Mouse (Mus musculus) cerebellum, adult 8-10 months (tissue): Measurements from ENCODE around the gene Tbc1d22a.
"Not testable (repeated sequence)": the region's sequence is repeated elsewhere in the genome, so short reads cannot be mapped to it uniquely, and the experiment has no call there.

Experiments used
- DNase-seq: peaks from one replicate; pipeline ENCODE4 v3.0.0; 2022

Gene Tbc1d22a

DNA sequence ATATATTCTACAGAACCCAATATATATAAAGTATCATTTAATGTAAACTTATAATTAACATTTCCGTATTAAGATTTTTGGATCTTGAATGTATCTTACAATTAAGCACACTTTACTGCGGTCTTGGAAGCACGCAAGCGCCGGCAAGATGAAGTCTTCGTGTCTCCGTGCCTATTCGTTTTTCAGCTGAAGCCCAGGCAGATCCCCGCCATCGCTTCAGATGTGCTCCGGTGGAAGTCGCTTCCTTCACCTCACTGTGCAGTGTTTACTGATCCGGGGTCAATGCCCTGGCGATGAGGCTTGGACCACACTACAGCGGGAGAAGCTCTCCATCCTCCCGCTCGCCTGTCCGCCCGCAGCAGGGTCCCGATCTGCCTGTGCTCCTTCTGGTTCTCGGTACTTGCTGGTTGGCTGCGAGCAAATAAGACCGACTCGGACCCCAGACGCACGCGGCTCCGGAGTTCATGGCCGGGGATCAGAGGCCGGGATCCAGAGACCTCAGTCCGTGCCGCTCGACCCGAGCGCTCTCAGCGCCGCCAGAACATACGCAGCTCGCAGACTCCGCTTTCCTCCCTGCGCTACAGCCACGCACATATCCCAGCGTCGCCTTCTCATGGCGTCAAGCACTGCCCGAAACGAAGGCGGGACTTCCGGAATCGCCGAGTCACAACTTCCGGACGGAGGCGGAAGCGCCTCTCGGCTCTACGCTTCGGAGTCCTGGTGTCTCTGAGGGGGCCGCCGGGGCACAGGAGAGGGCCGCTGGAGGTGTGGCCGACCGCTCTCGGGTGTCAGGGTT lies at the start of gene Tbc1d22a:
Gene Tbc1d22a (plus strand): TSS at position 707 of the 796 bp plus-strand sequence.
- peak; percentile 91 for DNase-seq

DNA sequence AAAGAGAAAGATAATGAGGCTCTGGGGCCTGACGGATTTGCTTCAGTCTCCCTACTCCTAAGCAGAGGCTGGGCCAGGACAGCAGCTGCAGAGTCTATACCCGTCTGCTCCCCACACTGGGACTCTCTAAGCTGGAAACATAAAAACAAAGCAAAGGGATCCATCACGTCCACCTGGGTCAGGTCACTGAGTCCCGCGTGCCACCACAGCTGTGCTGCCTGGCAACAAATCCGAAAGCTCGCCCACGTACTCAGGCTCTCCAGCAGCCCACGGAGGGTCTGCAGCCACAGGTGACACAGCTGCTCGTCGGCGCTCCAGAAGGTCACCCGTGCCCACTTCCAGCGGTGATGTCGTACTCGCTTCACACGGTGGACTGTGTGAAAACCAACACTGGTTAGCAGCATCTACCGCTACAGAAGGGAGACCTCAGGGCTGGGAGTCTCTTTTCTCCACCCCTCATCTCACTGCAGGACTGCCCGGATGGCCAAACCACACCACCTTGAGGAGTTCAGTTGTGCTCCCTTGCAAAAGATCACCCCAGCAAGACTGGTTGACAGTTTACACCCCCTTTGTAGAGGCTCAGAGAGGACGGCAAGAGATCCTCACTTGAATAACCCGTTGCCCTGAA lies 49.4 kb upstream of the Tbc1d22a start:
- no peak for DNase-seq

DNA sequence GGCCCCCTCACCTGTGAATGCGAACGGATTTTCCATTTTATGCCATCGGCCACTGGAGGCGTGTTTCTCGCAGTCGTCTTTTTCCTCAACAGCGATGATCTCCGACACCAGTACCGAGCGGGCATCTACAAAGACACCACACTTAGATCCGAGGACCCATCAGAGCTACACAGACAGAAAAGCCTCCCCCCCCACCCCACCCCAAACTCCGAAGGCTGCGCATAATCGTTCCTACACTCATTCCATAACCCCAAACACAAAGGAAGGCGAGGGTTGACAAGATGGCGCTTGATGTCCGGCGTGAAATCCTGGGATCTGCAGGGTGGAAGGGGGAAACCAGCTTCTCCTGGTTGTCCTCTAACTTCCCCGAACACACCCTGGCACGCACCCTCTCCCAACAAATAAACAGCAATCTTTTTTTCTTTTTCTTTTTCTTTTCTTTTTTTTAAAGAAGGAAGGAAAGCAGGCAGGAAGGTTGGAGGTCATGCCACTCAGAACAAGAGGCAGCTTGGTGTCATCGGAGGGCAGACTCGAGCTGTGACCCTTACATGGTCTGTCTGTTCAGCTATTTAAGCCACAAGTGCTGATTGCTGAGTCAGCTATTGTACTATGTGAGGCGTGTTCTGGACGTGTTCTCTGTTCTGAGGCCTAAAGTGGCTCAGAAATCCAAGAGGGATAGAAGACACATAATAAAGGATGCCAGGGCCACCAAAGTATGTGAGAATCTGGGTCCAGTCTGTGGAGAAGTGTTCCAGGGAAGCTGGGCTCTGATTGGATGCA lies 48.3 kb upstream of the Tbc1d22a start:
- DNase-seq = no peak

DNA sequence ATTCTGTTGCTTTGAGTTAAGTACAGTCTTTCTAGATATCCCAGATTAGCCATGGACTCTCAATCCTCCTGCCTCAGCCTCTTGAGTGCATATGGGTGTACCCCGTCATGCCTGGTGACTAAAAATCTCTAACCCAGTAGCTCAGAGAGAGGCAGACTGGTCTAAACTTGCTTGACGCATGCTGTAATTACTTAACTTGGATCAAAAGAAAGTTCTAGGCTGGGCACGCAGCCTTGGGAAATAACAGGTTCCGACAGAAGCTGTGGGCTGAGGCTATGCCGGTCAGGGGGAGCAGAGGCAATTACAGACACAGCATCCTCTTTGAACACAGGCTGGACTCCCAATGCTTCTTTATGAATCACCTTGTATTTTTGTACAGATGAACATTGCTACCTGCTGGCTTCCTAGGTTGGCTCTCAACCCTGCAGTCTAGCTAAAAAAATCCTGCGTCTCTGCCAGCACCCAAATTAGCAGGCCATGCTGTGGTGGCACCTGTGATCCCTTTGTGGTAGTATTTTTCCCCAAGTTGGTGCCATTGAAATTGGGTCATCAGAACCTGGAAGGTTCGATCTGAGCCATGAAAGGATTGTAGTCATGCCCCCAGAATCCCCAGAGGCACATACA lies 47.1 kb upstream of the Tbc1d22a start:
- peak; percentile 80 for DNase-seq

DNA sequence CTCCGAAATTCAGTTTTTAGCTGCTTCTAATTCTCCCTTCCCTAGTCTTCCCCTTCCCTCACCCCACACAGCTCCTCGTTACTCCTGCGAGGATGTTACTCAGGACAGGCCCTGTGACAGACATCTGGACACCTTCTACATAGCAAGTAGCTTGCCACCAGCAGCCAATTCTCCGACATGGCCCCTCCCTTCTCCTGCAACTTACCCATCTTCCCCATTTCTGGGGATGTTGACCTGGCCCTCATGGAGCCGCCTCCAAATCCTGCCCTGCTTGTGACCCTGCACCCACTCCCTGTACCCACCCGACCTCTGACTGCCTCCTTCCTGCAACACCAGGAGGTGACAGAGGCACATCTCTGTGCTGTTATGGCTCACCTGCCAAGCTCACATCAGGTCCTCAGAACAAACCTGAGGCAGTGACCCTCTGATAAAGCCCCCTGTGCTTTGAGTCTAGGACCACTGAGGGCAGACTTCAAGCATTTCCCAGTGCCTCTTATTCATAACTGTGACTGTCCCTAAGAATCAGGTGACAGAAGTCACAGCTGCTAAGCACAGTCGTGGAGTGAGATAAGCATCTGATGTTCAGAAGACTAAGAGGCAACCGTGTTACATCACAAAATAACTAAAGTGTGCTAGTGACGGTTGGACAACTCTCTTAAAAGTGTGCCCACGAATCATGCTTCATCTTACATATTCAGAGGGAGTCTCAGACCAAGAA lies 46.3 kb upstream of the Tbc1d22a start:
- peak; percentile 23 for DNase-seq

DNA sequence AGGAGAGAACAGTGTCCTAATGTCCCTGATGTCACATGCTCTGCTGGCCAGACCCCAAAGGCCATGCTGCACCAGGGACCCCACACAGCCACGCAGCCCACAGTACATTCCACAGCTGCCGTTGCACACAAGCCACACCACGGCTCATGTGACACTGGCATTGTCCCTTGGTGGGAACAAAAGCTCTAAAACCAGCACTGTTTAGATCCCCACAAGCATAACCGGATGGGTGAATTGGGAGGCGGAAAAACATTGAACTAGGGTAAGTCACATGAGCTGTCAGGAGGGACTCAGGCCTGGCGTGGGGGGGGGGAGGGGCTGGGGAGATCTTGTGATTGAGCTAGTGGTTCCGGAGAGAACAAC lies 45.8 kb upstream of the Tbc1d22a start:
- DNase-seq = peak; percentile 34

DNA sequence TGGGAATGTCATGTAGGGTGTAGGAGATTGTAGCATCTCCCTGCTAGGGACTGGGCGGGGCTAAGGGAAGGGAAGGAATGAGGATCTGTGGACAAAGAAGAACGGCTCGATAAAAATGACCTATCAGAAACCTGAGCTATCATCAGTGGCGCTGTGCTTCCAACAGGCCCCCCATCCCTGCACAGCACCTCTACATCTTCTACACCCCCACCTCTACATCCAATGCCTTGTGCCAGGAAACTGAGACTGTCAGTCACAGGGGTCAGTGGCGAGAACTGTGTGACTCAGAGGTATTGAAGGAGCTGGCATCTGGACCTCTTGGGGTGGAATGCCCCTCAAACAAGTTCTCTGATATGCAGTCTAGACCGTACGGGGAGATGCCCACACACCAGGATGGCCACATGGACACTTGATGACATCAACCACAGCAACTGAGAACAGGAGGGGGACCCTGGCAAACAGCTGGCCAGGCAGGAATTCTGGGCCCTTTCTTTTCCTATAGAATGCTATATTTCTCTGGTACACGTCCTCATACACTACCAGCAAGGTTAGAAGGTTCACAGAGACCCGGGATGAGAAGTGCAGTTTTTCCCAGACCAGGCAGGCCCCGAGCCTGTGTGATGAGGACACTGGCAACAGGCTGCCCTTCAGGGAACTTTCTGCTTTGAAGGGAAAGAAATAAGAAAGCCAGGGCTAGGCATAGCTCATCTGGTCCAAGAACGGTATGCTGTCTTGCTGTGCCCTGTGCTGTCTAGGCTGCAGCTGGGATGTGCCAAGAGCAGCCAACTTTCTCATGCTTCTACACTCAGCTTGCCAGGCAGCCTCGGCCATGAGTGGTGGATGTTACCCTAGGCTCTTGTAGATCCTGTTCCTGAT lies 45.1 kb upstream of the Tbc1d22a start:
- DNase-seq = peak; percentile 23

DNA sequence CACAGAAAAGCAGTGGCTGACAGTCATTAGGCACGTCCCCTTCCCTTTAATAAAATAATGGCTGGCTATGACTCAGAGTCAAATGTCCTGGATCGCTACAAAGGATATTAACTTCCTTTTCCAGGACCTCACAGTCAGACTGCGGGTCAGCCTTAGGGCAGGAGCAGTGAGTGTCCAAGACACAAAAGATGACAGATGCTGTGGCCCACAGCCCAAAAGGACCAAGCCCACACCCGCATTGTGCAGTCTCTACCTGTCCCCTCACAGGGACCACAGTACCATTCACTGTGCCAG lies 44.5 kb upstream of the Tbc1d22a start:
- DNase-seq = no peak

DNA sequence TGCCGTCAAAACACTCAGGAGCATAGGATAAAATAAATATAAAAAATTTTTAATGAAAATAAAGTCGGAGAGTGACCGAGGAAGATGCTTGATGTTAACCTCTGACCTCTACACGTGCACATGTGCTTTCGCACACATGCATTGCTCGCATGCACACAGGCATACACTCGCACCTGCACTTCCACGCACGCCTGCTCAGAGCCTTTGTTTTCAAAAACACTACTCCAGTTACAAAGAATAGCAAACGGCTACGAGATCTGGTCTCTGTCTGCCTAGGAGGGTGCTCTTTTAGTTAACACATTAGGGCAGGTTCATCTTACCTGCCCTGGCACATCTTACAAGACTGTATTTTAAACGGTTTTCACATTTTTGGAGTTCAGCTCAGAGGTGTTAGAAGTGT lies 42.9 kb upstream of the Tbc1d22a start:
- DNase-seq = no peak

DNA sequence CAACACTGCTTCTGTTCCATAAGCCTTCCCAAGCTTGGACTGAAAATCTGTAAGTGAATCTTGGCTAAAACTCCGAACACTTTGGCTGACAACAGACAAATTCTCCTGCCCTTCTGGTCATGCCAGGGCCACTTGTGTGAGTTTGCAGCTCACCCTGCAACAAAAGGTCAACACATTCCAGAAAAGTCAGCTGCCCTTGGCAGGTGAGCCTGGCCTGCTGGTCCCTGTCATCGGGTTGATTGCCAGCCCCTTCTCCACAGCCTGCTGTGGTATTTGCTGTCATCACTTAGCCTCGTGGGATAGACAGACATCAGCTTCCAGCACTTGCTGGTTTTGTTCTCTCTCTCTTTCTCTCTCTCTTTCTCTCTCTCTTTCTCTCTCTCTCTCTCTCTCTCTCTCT lies 42.1 kb upstream of the Tbc1d22a start:
- DNase-seq = peak; percentile 29

DNA sequence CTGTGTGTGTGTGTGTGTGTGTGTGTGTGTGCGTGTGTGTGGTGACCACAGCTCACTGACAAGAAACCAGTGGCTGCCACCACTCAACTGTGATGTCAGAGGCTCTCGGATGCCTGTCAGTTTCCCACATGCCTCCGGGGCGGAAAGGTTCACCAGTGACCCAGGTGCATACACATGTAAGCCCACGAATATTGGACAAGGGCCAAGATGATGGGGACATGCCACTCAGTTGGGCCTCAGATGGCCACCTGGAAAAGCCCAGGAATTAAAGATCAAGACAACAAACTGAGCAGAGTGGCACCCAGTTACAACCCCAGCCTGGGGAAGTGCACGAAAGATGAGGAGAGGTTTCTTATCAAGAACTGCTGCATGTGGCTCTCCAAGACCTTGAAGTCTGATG lies 41.7 kb upstream of the Tbc1d22a start:
- peak; percentile 24 for DNase-seq

DNA sequence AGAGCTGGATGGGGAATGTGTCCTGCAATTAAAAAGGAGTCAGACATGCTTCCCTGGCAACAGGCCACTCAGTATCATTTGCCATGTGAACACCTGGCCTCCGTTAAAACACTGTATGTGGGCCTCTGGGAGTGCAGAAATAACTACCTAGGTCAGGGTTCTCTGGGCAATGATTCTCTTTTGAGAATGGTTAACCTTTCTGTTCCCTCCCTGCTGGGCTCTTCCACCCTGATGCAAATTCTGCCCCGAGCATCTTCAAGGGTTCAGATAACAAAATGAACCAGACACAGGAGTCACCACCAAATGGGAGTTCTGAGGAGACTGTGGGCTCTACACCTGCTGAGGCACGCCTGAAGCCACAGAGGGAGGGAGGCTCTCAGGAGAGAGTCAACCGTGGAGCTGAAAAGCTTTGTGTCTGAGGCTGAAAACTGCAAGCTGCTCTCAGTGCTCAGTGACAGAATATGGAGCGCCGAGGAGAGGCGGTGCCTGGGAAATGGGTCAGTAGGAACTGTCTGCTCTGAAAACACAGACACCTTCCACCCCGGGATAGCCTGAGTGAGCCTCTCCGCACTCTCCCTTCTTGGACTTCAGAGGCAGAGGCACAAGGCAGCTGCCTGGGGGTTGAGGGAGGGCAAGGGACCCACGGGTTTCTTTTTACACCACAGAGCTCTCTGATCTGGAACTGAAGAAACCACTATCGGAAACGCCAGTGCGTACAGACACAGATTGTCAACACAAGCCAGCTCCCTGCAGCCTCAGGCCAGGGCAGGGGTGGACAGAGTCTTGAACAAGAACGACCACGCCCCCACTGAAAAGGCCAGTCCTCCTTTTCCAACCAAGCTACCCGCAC lies 40.9 kb upstream of the Tbc1d22a start:
- peak; percentile 25 for DNase-seq

DNA sequence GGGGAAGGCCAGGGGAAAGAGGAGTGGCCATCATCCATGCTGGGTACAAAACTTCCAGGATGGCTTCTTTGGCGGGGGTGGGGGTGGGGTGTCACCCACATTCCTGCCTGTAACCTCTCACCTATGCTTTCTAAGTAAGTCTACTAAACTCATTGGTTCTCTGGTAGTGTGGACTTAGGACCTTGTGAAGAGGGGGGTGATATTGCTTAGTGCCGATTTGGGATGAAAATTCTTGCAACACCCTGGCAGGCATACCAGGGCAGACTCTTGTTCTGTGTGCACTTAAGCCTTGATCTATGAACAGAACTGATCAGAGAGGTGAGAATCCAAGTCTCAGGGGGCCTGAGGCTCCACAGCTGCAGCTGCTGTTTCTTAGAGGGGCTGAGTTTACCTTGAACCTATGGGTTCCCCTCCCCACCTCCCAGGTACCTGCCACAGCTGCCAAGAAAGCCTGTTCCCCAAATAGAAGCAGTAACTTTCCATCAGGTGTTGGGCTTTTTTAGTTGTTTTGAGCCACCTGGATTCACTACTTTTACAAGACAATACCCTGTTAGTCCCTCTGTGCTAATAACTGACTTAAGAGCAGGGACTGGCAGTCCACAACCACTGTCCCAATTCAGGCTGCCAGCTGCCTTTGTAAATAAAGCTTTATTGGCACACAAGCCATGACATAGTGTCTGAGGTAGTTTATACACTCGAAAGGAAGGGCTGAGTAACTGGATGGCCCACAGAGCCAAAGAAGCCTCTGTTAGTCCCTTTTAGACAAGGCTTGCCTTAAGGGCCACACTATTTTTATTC lies 38.8 kb upstream of the Tbc1d22a start:
- no peak for DNase-seq

DNA sequence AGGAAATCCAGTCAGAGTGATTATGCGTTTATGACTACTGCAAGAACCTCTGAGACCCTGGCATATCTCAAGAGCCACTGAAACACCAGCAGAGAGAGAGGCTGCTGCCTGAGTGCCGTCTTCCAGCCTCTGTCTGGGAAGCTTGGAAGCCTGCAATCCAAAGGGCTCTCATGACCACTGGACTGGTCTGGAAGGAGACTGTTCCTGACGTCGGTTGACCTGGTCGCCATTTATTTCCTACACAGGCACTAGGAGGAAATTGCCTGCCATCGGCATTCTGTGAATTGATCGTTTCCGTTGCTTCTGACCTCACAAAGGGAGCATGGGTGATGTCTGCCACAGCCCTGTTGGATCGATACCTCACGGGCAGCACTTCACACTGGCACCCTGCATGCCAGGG lies 38.1 kb upstream of the Tbc1d22a start:
- DNase-seq = no peak

DNA sequence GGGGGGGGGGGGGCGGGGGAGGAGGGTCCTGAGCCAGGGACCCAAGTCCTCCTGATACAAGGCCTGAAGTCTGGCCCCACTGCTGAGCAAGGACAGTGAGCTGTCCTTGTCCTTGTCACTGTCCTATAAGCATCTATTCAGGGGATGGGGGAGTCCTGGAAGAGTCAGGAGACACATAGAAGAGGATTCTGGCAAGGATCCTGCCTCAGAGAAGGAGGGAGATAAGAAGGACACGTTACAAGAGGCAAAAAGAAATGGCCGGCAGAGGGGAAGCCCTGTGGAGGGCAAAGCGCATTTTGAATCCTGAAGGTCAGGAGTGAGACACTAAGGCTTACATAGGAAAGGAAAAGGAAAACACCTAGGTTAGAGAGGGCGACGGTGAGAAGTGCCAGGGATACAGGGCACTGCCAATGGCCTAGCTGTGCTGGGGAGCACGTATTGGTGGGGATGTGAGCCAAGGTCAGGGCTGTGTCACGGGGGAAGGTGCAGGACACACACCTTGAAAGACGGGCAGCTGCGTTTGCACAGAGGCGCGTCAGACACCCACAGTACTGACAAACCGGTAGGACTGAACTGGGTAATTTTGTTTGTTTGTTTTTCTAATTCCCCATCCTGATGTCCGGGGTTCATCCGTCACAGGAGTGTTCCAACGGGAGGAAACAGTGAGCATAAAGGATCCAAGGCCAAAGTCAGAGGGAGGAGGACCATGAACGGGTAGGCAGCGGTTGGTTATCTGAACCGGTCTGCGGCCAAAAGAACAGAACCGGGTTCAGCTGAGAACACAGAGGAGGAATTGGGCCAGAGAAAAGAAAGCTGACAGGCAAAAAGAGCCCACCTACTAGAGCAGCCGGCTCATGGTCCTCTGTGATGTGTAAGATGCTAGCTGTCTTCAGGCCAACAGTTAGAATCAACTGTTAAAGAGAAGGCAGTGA lies 37.2 kb upstream of the Tbc1d22a start:
- DNase-seq = no peak

DNA sequence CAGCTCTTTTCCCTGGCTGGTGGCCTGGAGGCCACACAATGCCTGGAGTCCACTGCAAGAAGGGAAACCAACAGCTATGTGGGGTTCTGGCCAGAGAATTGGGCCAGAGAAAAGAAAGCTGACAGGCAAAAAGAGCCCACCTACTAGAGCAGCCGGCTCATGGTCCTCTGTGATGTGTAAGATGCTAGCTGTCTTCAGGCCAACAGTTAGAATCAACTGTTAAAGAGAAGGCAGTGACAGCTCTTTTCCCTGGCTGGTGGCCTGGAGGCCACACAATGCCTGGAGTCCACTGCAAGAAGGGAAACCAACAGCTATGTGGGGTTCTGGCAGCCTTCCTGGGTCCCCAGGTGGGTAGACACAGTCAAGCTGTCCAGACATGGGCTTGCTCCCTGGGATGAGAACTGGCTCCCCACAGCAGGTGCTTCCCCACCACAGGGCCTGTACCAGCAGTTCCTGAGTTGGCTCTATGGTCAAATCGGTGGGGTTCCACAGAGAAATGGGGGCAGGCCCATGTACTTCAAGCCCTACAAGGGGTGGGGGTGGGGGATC lies 36.5 kb upstream of the Tbc1d22a start:
- DNase-seq = peak; percentile 81

DNA sequence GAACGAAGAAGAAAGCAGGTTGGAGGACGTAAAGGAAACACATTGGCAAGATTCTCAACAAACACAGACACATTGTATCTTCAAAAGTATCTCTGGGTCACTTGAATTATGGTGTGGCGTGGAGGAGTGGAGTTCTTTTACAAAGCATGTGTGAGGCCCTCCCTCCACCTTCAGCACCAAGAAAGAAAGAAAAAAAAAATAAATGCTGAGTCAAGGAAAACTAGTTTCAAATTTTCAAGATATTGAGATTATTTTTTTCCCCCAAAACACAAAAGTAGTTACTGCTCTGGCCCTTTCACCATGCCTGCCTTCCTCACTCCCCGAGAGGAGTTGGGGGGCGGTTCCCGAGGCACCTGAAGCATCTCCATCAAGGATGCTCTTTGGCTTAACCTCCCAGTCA lies 35.7 kb upstream of the Tbc1d22a start:
- no peak for DNase-seq

DNA sequence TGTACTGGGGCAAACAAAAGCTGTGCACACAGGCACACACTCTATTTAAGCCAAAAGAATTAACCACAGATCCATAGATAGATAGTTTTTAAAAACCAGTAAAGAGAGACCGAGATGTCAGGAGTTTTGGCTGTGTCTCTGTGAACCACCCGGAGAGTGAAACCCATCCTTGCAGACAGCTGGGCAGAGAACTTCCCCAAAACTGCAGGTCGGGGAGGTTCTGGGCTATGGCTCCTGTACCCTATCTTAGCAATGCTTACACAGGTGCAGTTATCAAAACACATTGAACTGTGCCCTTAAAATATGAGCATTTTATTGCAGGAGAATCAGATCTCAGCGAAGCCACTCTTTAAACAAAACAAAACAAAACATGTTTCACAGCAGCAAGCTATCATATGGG lies 33.8 kb upstream of the Tbc1d22a start:
- no peak for DNase-seq

DNA sequence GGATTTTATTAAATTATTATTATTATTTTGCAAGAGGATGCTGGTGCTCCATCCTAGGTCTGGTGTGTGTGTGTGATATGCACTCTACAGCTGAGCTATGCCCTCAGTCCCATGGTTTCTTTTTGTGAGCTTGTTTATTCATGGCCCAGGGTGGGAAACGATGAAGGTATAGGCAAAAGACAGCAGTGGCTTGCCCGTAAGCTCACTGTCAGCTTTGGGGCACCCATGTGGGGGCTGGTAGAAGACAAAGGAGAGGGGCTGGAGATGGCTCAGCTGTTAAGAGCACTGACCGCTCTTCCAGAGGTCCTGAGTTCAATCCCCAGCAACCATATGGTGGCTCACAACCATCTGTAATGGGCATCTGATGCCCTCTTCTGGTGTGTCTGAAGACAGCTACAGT lies 32.9 kb upstream of the Tbc1d22a start:
- not testable (repeated sequence) for DNase-seq
